Mouse (Mus musculus): ENCODE measurements around the gene Tbx6.

DNA sequence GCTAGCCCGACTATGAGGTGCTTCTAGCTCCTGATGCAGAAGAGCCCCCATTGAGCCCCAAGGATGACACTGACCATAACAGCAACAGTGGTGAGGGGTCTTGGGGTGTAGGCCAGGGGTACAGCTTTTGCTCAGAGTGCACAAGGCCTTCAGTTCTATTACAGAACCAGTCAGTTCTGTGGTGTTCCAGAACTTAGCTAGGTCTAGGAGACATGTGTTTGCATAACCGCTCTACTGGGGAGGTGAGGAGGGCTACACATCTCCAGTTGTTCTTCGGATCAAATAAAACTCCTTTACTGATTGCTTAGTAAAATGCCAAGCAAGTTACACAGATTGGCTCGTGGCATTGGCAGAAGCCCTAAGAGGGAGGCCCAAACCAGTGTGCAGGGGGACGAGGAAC lies 50.3 kb downstream of the Tbx6 start, which contains the start of gene 4930451I11Rik:
- TF ChIP-seq CTCF (IDR thresholded peaks at IDR 0.05; ENCODE audit: low read depth, low read length), result no peak
- no peak for TF ChIP-seq POLR2A (IDR thresholded peaks at IDR 0.05; ENCODE audit: borderline replicate concordance, low read depth, low read length)

All from bone marrow macrophage, adult 2 months (primary cell).